Mouse (Mus musculus): Measurements from ENCODE around the gene Mospd1.

DNA sequence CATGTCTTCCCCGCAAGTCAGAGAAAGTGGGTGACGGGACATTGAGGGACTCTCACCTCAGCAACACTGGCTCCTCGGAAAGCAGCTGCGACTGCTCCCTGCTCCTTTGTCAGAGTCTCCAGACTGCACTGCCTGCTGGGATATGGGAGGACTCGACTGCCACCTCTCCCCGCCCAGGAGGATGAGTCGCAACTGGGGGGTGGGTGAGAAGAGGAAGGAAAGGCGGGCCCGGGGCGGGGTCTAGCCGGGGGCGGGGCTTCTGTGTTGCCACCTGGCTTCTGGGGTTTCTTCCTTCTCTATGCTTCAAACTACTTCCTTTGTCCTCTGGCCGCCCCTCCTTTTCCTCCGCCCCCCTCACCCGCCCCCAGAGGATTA, at the start of gene Mospd1:
- TF ChIP-seq CTCF (IDR thresholded peaks at IDR 0.05; ENCODE audit: low read depth) (0 out of 2 replicates have a peak, but pooled peaks have one; percentile 4), EP300 (IDR thresholded peaks at IDR 0.05; ENCODE audit: low read depth) (no peak)

Data from heart, postnatal 0 days (tissue).